Mouse (Mus musculus) heart, adult 2 months (tissue): ENCODE measurements around the gene Cdiptos.

ENCODE experiments used
- CTCF ChIP-seq: fragments of 200-600 bp; IDR thresholded peaks from 2 replicates; pipeline ENCODE4 v1.8.1; 2022; ENCODE audit warnings: antibody characterized with exemption, mild to moderate bottlenecking, moderate library complexity
- POLR2A ChIP-seq: fragments of 200-500 bp; IDR thresholded peaks from 2 replicates; pipeline ENCODE4 v1.6.1; 2011; ENCODE audit warnings: mild to moderate bottlenecking, low read depth, low read length, control low read depth; ENCODE audit not compliant: insufficient read depth

DNA sequence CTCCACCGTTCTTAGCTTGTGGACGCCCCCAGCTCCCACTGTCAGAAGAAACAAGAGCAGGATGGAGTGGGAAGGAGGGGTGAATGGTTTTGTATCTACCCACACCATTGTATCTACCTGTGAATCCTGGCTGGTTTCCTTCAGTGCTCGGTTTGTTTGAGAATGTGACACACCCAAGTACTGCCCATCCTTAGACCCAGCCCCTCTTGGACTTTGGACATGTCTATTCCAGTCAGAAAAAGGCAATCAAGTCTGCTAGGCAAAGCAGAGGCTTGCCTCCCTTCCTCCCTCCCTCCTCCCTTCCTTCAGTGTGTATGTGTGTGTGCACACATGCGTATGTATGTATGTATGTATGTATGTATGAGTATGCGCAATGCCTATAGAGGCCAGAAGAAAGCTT is 27.7 kb upstream of the Cdiptos start:
- TF ChIP-seq CTCF: no peak
- TF ChIP-seq POLR2A: no peak
